Mouse (Mus musculus) CH12.LX (cell line): ENCODE data around the gene Atp2b2. TPM values are rescaled to one million over a fixed set of nuclear protein-coding genes. Genes with fewer than 3 reads are reported as not detected.

ENCODE experiments used
- DNase-seq: peaks from one replicate; pipeline ENCODE4 v3.0.0-alpha.2; 2013; ENCODE audit errors: extremely low read depth
- H3K27ac ChIP-seq: 2 replicates; pipeline ENCODE4 v1.5.1; 2012; ENCODE audit warnings: low read depth, mild to moderate bottlenecking, control low read depth, moderate library complexity; ENCODE audit not compliant: insufficient read depth
- H3K27me3 ChIP-seq: replicated peaks from 2 replicates; pipeline ENCODE3; 2012; ENCODE audit warnings: inconsistent platforms
- H3K36me3 ChIP-seq, 2 experiments: replicated peaks in 1 of 2; 2 replicates each; pipeline versions ENCODE3 to v1.6.1; 2012; ENCODE audit warnings: inconsistent platforms in 1 of 2, low read length in 1 of 2, mild to moderate bottlenecking in 1 of 2, mixed read lengths in 1 of 2, moderate library complexity in 1 of 2; ENCODE audit not compliant: control insufficient read depth in 1 of 2, insufficient read depth in 1 of 2
- H3K4me1 ChIP-seq, 2 experiments: 2 replicates each; pipeline ENCODE4 v1.6.1; 2012; ENCODE audit warnings: inconsistent platforms in 1 of 2, moderate library complexity in 1 of 2; ENCODE audit not compliant: insufficient read depth in 2 of 2, control insufficient read depth in 1 of 2
- H3K4me2 ChIP-seq: 2 replicates; pipeline ENCODE4 v1.6.1; 2012; ENCODE audit warnings: low read depth, mild to moderate bottlenecking, control low read depth; ENCODE audit not compliant: poor library complexity, insufficient read depth, severe bottlenecking
- H3K4me3 ChIP-seq, 3 experiments: fragments of 150-350 bp in 1 of 3; sonication (generic) in 1 of 3; replicated peaks in 1 of 3; 2 replicates each; pipeline versions ENCODE3 to v1.5.1; 2011 to 2012; ENCODE audit warnings: low read depth in 2 of 3, low read length in 2 of 3, mild to moderate bottlenecking in 2 of 3, moderate library complexity in 2 of 3, control low read depth in 1 of 3, improper control_type of control experiment in 1 of 3, inconsistent platforms in 1 of 3, mixed read lengths in 1 of 3; ENCODE audit not compliant: poor library complexity in 1 of 3
- H3K79me2 ChIP-seq: replicated peaks from 2 replicates; pipeline ENCODE4 v1.6.1; 2012; ENCODE audit warnings: mild to moderate bottlenecking, moderate library complexity; ENCODE audit not compliant: control insufficient read depth, poor library complexity, insufficient read depth, severe bottlenecking; ENCODE audit errors: extremely low read depth
- H3K9ac ChIP-seq: 2 replicates; pipeline ENCODE4 v1.6.1; 2012; ENCODE audit warnings: low read depth, mild to moderate bottlenecking, control low read depth, moderate library complexity; ENCODE audit not compliant: insufficient read depth
- H3K9me3 ChIP-seq: replicated peaks from 2 replicates; pipeline ENCODE3; 2012; ENCODE audit warnings: low read length, inconsistent platforms, mixed read lengths
- CHD2 ChIP-seq: IDR thresholded peaks from 2 replicates; pipeline ENCODE4 v1.6.1; 2011; ENCODE audit warnings: low read length, improper control_type of control experiment
- CTCF ChIP-seq, 2 experiments: IDR thresholded peaks in 1 of 2; conservative IDR thresholded peaks in 1 of 2; 2 replicates each; pipeline ENCODE4 v1.5.1; 2011 to 2012; ENCODE audit warnings: low read depth in 2 of 2, low read length in 2 of 2, improper control_type of control experiment in 1 of 2, inconsistent platforms in 1 of 2, mild to moderate bottlenecking in 1 of 2, moderate library complexity in 1 of 2
- ETS1 ChIP-seq: conservative IDR thresholded peaks from 2 replicates; pipeline ENCODE4 v1.6.1; 2012; ENCODE audit warnings: low read depth, mild to moderate bottlenecking, inconsistent platforms, low read length, improper control_type of control experiment, moderate library complexity
- GABPA ChIP-seq: IDR thresholded peaks from 2 replicates; pipeline ENCODE4 v1.6.1; 2012; ENCODE audit warnings: low read depth, low read length, improper control_type of control experiment, inconsistent platforms; ENCODE audit not compliant: insufficient replicate concordance
- HCFC1 ChIP-seq: IDR thresholded peaks from 2 replicates; pipeline ENCODE4 v1.6.1; 2012; ENCODE audit warnings: low read depth, mild to moderate bottlenecking, inconsistent platforms, low read length, improper control_type of control experiment
- MAZ ChIP-seq: IDR thresholded peaks from 2 replicates; pipeline ENCODE4 v1.6.1; 2012; ENCODE audit warnings: low read depth, mild to moderate bottlenecking, inconsistent platforms, low read length, improper control_type of control experiment, moderate library complexity
- MXI1 ChIP-seq: IDR thresholded peaks from 2 replicates; pipeline ENCODE4 v1.6.1; 2011; ENCODE audit warnings: mild to moderate bottlenecking, low read depth, low read length, improper control_type of control experiment
- PAX5 ChIP-seq: IDR thresholded peaks from 2 replicates; pipeline ENCODE4 v1.6.1; 2012; ENCODE audit warnings: low read length, inconsistent platforms, mixed read lengths
- POLR2AphosphoS2 ChIP-seq: IDR thresholded peaks from 2 replicates; pipeline ENCODE4 v1.6.1; 2011; ENCODE audit warnings: low read depth, low read length, improper control_type of control experiment
- RAD21 ChIP-seq: IDR thresholded peaks from 2 replicates; pipeline ENCODE4 v1.6.1; 2011; ENCODE audit warnings: low read depth, mild to moderate bottlenecking, low read length, improper control_type of control experiment, moderate library complexity
- RCOR1 ChIP-seq: conservative IDR thresholded peaks from 2 replicates; pipeline ENCODE4 v1.6.1; 2012; ENCODE audit warnings: low read depth, mild to moderate bottlenecking, inconsistent platforms, low read length, improper control_type of control experiment
- SMC3 ChIP-seq: IDR thresholded peaks from 2 replicates; pipeline ENCODE4 v1.6.1; 2011; ENCODE audit warnings: low read depth, low read length, improper control_type of control experiment
- TBP ChIP-seq: conservative IDR thresholded peaks from 2 replicates; pipeline ENCODE4 v1.6.1; 2011; ENCODE audit warnings: low read depth, low read length, improper control_type of control experiment
- TCF12 ChIP-seq: IDR thresholded peaks from 2 replicates; pipeline ENCODE4 v1.6.1; 2014; ENCODE audit warnings: low read depth, mild to moderate bottlenecking, inconsistent platforms, low read length, improper control_type of control experiment
- USF1 ChIP-seq: IDR thresholded peaks from 2 replicates; pipeline ENCODE4 v1.6.1; 2014; ENCODE audit warnings: low read depth, mild to moderate bottlenecking, inconsistent platforms, low read length, improper control_type of control experiment
- USF2 ChIP-seq: conservative IDR thresholded peaks from 2 replicates; pipeline ENCODE4 v1.6.1; 2011; ENCODE audit warnings: low read depth, low read length, improper control_type of control experiment
- ZC3H11A ChIP-seq: IDR thresholded peaks from 2 replicates; pipeline ENCODE4 v1.6.1; 2012; ENCODE audit warnings: low read depth, mild to moderate bottlenecking, inconsistent platforms, low read length, improper control_type of control experiment
- ZKSCAN1 ChIP-seq: IDR thresholded peaks from 2 replicates; pipeline ENCODE4 v1.6.1; 2012; ENCODE audit warnings: low read depth, inconsistent platforms, low read length, improper control_type of control experiment, borderline replicate concordance
- ZMIZ1 ChIP-seq: IDR thresholded peaks from 2 replicates; pipeline ENCODE4 v1.6.1; 2012; ENCODE audit warnings: low read depth, mild to moderate bottlenecking, inconsistent platforms, low read length, improper control_type of control experiment
- ZNF384 ChIP-seq: IDR thresholded peaks from 2 replicates; pipeline ENCODE4 v1.6.1; 2012; ENCODE audit warnings: low read depth, low read length, improper control_type of control experiment, inconsistent platforms
- dilution Hi-C: fragments of 300-500 bp; cut with MboI; formaldehyde crosslinking; loops from 2 replicates; pipeline ENCODE4 v1.14.3; 2020; ENCODE audit warnings: low sequenced_read_pairs; ENCODE audit not compliant: extremely low pct_unique_long_range_greater_than_20kb, extremely low pct_ligation_motif_present
- in situ Hi-C: fragments of 300-500 bp; cut with MboI; formaldehyde crosslinking; loops from 3 replicates; pipeline ENCODE4 v1.14.3; 2019; ENCODE audit warnings: low sequenced_read_pairs, low pct_ligation_motif_present, low pct_unique_long_range_greater_than_20kb, mixed read lengths
- polyA plus RNA-seq: library from polyadenylated mRNA; unstranded; fragments of >175 nt; gene quantifications from 2 replicates; pipeline ENCODE4 v1.2.1, GENCODE M21; 2012; ENCODE audit warnings: low read depth; ENCODE audit not compliant: insufficient read length
- total RNA-seq, 2 experiments: library from RNA; depleted of rRNA; stranded (reverse); fragments of 300-350 nt in 1 of 2; fragments of >200 nt in 1 of 2; gene quantifications; 2 replicates each; pipeline ENCODE4 v1.2.3; 2012 to 2014

Gene Atp2b2
- total and polyA plus RNA-seq, 3 experiments = not detected

DNA sequence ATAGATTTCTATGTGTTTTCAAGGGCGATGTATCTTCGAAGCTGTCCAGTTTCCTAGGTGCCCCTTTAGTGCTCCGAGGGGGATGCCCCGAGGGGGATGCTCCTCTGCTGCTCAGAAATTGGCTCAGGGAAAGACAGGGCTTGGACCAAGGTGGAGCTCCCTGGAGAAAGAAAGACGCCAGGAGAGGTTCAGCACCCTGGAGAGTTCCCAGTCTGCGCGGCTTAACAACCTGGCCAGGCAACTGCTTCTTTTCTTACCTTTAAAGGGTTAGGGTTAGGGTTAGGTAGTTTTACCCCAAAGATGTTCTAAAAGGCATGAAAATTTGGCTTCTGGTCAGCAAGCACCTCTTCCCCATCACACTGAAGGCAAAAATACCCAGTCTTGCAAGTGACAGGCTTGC lies 44.7 kb upstream of the Atp2b2 start:
- Histone ChIP-seq H3K36me3 (no peaks in the 10 kb centered on the region), H3K27ac (no peak overlapping the region), H3K79me2 (no peaks in the 10 kb centered on the region), H3K4me3 (no peak overlapping the region), H3K9me3 (no peaks in the 10 kb centered on the region), H3K4me1 (no peaks in the 10 kb centered on the region), H3K9ac (no peak overlapping the region), H3K4me2 (no peak overlapping the region), H3K27me3 (peaks cover 34% of the 10 kb centered on the region)
- in situ Hi-C loops = loop anchor here (25.0 kb wide), 1 partner anchor 100 kb away; no protein-coding TSS in a partner anchor
- DNase-seq = peak; percentile 12
- no peak for TF ChIP-seq TBP
- TF ChIP-seq TCF12 = no peak
- TF ChIP-seq ZMIZ1 = no peak
- TF ChIP-seq CTCF (conservative IDR thresholded peaks at IDR 0.05 in 1 of 2, IDR thresholded peaks at IDR 0.05 in 1 of 2; ENCODE audit: low read depth in 2 of 2, low read length in 2 of 2) = no peak
- TF ChIP-seq CHD2 = no peak
- dilution Hi-C loops = no loop called here

DNA sequence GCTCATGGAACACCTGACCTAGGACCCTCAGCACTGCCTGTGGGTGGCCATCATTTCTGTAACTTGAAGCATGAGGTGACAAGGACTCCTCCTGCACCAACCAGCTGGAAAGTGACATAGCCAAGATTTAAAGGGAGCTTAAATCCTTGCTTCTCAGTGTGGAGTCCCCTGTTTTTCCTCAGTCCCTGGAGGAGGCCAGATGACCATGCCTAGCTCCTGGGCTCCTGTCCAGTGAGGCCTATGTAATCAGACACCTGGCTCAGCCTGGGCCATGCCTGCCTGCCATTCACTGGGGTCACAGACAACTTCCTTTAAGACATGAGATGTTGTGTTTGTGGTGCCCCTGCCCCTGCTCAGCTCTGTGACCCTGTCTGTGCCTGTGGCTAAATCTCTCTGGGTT lies 36.1 kb upstream of the Atp2b2 start:
- TF ChIP-seq SMC3 = no peak
- no peak for TF ChIP-seq MXI1
- no peak for TF ChIP-seq PAX5
- no peak for TF ChIP-seq HCFC1
- TF ChIP-seq ETS1 = no peak
- no peak for TF ChIP-seq POLR2AphosphoS2
- TF ChIP-seq GABPA = no peak
- Histone ChIP-seq H3K4me1 (no peaks in the 10 kb centered on the region), H3K79me2 (no peaks in the 10 kb centered on the region), H3K36me3 (no peaks in the 10 kb centered on the region), H3K4me2 (no peak overlapping the region), H3K27ac (no peak overlapping the region), H3K4me3 (no peak overlapping the region), H3K9ac (no peak overlapping the region), H3K9me3 (no peaks in the 10 kb centered on the region), H3K27me3 (peaks cover 73% of the 10 kb centered on the region)
- no peak for DNase-seq
- in situ Hi-C loops (loop anchor here (25.0 kb wide), 1 partner anchor 109 kb away; no protein-coding TSS in a partner anchor), dilution Hi-C loops (no loop called here)

DNA sequence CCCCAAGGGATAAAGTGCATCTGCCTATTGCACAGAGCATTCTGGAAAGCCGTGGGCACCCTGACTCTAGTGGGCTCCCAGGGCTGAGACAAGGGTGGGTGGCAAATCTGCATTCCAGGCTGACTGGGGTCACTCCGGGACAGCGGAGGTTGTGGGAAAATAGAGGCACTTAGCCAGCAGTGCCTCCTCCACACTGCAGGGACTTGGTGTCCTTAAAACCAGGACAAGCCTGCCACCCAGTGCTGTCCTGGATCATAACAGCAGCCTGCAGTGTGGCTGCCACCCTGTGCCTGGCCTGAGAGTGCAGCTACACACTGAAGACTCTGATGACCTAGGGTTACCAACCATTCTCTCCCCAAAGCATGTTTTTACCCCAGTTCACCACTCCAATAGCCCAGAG lies 34.1 kb upstream of the Atp2b2 start:
- Histone ChIP-seq H3K27ac (no peak overlapping the region), H3K4me2 (no peak overlapping the region), H3K9ac (no peak overlapping the region), H3K9me3 (no peaks in the 10 kb centered on the region), H3K36me3 (no peaks in the 10 kb centered on the region), H3K4me3 (no peak overlapping the region), H3K79me2 (no peaks in the 10 kb centered on the region), H3K4me1 (no peaks in the 10 kb centered on the region), H3K27me3 (peaks cover 81% of the 10 kb centered on the region)
- in situ Hi-C loops (loop anchor here (25.0 kb wide), 1 partner anchor 111 kb away; no protein-coding TSS in a partner anchor), dilution Hi-C loops (no loop called here)
- DNase-seq = no peak
- TF ChIP-seq MAZ = no peak
- TF ChIP-seq ZC3H11A = no peak
- TF ChIP-seq TBP = no peak
- no peak for TF ChIP-seq HCFC1
- no peak for TF ChIP-seq TCF12
- TF ChIP-seq ZKSCAN1 = no peak
- TF ChIP-seq CTCF (conservative IDR thresholded peaks at IDR 0.05 in 1 of 2, IDR thresholded peaks at IDR 0.05 in 1 of 2; ENCODE audit: low read depth in 2 of 2, low read length in 2 of 2) = peak in 1 of 2 experiments; percentile 59; a peak in 2 of 4 replicates
- TF ChIP-seq USF1 = no peak
- TF ChIP-seq SMC3 = peak; percentile 34; the same call in 1 of the 2 replicates
- no peak for TF ChIP-seq USF2
- TF ChIP-seq ZNF384 = no peak
- no peak for TF ChIP-seq RCOR1
- TF ChIP-seq RAD21 = peak; percentile 43
